Mouse (Mus musculus) T-cell, adult 2 months (primary cell): ENCODE data around the gene Dnajb5.
"Not testable (repeated sequence)": the region's sequence is repeated elsewhere in the genome, so short reads cannot be mapped to it uniquely, and the experiment has no call there.

Experiments used
- DNase-seq: peaks from one replicate; pipeline ENCODE4 v3.0.0; 2022; ENCODE audit warnings: low spot score

Dnajb5 gene

DNA sequence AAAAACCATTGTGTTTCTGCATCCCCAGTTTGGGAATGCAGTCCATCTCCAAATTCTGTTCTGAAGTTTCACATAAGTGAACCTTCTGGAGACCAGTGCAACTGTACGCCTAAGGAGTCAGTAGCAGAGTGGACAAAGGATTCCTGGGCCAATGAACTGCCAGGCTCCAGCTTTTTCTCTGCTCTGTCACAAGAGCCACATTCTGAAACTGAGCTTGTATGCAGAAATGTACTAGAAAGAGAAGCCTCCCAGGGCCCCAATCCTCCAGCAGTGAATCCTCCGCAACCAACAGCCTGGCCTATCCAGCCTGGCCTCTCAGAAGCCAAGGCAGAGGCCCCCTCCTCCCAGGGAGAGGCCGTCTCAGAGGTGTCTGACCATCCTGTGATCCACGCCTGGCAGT lies 23.3 kb downstream of the Dnajb5 start:
- DNase-seq: no peak

DNA sequence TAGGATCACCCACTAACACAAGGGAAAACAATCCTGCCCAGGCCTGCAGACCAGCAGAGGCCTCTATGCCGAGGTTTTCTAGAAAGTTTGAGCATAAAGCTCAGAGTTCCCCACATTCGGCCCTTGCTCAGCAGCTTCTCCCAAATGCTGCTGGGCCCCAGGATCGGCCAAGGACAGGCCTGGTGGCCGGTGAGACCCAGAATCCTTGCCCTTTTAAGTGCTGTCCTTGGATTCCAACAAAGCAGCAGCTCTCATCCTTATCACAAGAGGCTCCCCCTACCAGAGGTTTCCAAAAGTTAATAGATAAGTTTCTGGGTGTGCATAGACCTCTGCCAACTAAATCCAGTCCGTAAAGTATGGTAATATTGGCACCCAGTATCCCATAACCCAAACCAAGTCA lies 24.3 kb downstream of the Dnajb5 start:
- DNase-seq: no peak

DNA sequence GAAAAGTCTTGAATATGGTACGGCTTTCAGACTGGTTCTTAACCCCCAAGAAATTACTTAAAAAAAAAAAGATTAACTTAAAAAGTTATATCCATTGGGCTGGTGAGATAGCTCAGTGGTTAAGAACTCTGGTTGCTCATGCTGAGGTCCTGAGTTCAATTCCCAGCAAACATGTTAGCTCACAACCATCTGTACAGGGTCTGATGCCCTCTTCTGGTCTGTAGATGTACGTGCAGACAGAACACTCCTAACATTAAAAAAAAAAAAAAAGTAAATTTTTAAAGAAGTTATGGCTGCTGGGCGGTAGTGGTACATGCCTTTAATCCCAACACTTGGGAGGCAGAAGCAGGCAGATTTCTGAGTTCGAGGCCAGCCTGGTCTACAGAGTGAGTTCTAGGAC lies 28.4 kb downstream of the Dnajb5 start:
- DNase-seq: no peak

DNA sequence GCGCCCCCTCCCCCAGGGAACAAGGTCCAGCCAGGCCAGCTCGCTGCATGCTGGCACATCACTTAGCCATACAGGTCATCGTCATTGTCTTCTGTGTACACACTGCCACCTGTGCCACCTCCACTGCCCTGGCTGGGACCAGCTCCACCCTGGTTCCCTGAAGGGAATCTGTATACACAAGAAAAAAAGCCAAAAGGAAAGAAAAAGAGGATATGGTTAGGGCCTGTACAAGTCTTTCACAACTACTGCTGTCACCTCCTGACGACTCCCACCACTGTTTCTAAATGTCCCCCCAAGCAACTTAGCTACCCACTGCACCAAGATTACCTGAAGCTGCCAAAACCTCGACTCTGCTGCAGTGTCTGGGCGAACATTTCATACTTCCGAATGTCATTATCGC lies 30.9 kb downstream of the Dnajb5 start:
- DNase-seq: not testable (repeated sequence)

DNA sequence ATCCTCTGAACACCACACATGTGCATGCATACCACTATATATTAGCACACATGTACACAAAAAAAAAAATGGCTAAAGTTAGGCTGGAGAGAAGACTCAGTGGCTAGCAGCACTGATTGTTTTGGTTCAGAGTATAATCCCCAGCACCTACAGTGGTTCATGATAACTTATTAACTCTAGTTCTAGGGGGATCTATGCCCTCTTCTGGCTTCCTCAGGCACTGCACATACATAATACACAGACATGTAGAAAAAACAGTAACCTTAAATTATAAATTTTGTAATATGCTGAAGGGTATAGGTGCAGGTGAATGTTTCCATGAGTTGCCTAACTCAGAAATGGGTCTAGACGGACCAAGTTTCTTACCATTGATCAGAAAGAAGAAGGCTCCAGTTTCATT lies 38.7 kb downstream of the Dnajb5 start:
- no peak for DNase-seq

DNA sequence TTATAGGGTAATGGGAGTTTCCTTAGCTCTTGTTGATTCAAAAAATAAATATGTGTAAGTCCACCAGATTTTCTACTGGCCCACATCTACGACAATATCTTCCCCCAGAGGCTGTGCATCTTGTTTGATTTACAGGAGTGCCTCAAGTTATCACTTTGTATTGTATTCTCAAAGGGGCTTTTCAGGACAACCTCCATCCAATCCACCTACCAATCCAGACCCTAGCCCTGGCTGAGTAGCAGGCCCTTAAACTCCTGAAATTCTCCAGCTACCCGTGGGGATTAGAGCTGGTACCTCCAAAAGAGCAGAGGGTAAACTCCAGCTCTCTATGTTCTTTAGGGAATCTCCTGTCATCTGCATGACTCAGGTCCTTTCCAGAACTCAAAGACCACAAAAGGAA lies 48.4 kb downstream of the Dnajb5 start:
- DNase-seq: no peak

DNA sequence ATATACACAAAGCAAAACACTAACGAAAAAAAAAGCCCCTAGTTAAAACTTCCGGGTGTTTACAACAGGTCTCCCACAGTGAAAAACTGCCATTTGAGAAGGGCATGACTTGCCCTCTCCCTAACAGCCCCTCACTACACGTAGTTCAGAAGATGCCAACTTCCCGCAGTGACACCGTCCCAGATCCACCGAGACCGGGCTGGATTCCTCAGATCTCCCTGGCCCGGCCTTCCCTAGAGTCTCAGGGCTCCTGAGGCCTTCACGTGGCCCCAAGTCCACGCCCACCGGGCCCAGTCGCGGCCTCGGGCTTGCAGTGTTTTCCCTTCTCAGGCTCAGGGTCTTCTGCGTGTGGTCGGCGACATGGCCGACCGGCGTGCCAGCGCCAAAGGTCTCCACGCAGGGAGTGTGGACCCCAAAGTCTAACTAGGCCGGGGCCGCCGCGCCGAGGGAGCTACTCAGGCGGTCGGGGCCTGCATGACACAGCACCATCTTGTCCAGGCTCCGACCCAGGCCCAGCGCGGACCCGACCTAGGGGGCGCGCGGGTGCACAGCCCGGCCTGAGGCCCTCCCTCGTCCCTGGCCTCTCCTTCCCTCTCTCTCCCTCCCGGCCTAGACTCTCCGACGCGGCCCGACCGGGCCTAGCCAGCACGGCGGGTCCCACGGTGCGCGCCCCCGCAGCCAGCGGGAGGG lies 50.0 kb downstream of the Dnajb5 start:
- peak; percentile 64 for DNase-seq

DNA sequence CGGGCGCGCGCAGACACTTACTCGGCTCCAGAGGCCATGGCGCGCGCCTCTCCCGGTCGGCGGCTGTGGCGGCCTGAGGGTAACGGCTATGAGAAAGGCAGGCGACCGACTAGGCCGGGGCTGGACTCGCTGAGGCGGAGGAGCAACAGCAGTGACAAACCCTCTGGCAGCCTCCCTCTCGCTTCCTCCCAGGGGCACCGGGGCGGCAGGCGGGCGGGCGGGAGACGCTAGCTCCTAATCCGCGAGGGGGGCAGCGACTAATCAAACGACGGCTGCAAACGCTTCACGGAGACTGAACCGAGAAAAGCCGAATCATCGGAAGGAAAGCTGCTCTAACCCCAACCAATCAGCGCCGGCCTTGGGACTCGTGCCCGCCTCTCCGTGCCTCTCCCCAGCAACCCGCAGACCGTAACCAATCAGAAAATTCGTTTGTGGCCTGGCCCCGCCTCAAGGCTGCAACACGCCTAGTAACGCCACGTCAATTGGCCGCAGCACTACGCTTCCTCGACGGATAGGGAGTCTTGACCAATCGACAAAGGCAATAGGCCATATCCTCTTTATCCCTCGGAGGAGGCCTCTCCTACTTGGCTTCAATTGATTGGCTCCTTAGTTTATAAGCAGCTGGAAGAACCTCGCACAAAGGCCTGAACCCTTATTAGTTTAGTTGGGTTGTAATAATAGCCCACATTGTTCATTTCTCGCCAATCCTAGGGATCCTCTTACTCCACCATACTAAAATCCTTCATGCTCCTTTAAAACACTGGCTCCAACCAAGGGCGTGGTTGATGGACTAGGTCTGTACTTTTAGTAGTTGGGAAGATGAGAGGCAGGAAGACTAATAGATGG lies 50.8 kb downstream of the Dnajb5 start, which contains the start of gene Vcp:
Vcp (minus strand) TSS at position 367 of the 846 bp plus-strand sequence.
- DNase-seq: peak; percentile 98

DNA sequence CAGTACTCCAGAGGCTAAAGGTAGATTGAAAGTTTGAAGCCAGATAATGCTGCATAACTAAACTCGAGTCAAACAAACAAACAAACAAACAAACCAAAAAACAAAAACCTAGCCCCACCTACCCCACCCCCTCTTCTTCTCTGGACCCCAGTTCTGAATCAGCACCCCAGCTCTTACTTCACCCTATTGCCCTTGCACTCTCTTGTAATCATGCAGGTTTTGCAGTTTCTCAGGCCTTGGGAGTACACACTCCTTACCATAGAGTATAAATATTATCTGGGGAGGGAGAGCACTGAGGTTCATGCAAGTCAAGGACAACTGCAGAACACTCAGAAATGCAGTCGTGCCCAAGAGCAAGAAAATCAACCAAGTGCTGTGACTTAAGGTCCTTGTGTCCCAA lies 51.7 kb downstream of the Dnajb5 start:
- DNase-seq: no peak

DNA sequence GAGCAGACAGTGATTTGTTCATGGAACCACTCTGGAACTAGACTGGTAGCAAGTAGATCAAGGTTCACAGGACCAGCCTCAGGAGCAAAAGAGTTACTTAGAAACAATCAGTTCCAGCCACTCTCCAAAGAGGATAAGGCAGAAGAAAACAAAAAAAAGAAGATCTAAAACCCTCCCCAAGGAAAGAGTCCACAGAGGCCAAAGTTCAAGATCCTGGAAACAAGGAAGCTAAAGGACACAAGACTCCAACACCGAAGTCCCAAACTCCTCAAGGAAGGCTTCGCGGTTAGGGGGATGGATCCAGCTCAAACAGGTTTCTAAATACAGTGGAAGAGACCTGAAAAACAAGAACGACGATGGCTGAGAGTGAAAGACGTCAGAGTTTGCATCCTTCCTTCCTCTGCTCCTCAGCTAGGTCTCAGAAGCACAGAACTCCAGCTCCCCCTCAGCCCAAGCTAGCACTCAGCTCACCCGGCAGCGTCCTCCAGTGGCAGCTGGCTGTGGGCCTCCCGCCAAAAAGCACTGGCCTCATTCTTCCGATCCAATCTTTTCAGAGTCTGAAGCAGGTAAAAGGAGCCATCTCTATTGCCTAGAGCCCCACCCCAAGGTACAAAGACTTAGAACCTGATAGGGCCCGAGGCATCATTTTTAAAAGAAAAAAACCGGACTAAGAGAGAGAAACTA lies 53.3 kb downstream of the Dnajb5 start:
- no peak for DNase-seq

DNA sequence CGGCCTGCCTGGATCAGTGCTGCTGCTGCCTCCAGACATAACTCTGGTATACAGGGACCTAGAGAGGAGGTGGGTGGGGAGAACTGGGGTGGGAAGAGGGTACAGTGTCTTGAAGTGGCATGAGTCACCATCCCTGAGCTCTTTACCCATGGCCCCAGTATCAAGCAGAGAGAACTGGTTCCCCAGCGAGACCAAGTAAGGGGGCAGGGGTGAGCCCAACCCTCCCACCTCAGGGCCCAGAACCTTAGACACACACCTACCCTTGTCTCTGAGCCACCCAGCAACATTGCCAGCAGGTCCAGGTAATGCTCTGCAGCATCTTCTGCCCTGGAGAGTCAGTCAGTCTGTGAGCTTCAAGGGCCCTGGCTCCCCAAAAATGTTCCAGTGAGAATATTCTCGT lies 55.3 kb downstream of the Dnajb5 start:
- DNase-seq: no peak

DNA sequence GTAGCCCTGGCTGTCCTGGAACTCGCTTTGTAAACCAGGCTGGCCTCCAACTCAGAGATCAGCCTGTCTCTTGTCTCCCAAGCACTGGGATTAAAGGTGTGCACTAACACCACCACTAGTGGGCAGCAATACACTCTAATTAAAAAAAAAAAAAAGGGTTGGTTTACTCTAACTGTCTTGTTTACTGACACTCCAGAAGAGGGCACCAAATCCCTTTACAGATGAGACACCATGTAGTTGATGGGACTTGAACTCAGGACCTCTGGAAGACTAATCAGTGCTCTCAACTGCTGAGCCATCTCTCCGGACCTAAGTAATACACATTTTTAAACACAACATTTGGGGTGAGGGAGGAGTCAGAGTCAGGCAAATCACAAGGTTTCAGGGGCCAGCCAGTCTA lies 56.2 kb downstream of the Dnajb5 start:
- peak; percentile 60 for DNase-seq
